Mouse (Mus musculus) midbrain, embryonic 16.5 days (tissue): ENCODE data around the gene Rin2. TPM values are rescaled to one million over a fixed set of nuclear protein-coding genes. Genes with fewer than 3 reads are reported as not detected.
"Not testable (repeated sequence)": the region's sequence is repeated elsewhere in the genome, so short reads cannot be mapped to it uniquely, and the experiment has no call there.

Experiments
- ATAC-seq: fragments of 200-750 bp; cut with Nextera tagmentation; 2 replicates; pipeline ENCODE4 v1.8.0; 2017; ENCODE audit warnings: moderate TSS enrichment
- H3K27ac ChIP-seq: fragments of 300-500 bp; sonication (generic); 2 replicates; pipeline ENCODE4 v1.5.1; 2014; ENCODE audit warnings: mild to moderate bottlenecking, low read length, mixed read lengths
- H3K27me3 ChIP-seq: fragments of 300-500 bp; sonication (generic); 2 replicates; pipeline ENCODE4 v1.6.1; 2014; ENCODE audit warnings: low read depth, low read length, mixed read lengths; ENCODE audit not compliant: control insufficient read depth, insufficient read depth
- H3K36me3 ChIP-seq: fragments of 300-500 bp; sonication (generic); 2 replicates; pipeline ENCODE4 v1.6.1; 2014; ENCODE audit warnings: mild to moderate bottlenecking, low read length, moderate library complexity, mixed read lengths; ENCODE audit not compliant: control insufficient read depth, insufficient read depth
- H3K4me1 ChIP-seq: fragments of 300-500 bp; sonication (generic); 2 replicates; pipeline ENCODE4 v1.6.1; 2014; ENCODE audit warnings: mild to moderate bottlenecking, low read length, mixed read lengths; ENCODE audit not compliant: control insufficient read depth, insufficient read depth
- H3K4me2 ChIP-seq: fragments of 300-500 bp; sonication (generic); 2 replicates; pipeline ENCODE4 v1.6.1; 2014; ENCODE audit warnings: mild to moderate bottlenecking, low read length, mixed read lengths
- H3K4me3 ChIP-seq: fragments of 300-500 bp; sonication (generic); 2 replicates; pipeline ENCODE4 v1.5.1; 2014; ENCODE audit warnings: low read depth, mild to moderate bottlenecking, low read length, moderate library complexity, mixed read lengths
- H3K9ac ChIP-seq: fragments of 300-500 bp; sonication (generic); 2 replicates; pipeline ENCODE4 v1.6.1; 2014; ENCODE audit warnings: low read depth, low read length, mixed read lengths
- H3K9me3 ChIP-seq: fragments of 300-500 bp; sonication (generic); replicated peaks from 2 replicates; pipeline ENCODE4 v1.6.1; 2014; ENCODE audit warnings: mild to moderate bottlenecking, low read length, mixed read lengths; ENCODE audit not compliant: control insufficient read depth, poor library complexity, severe bottlenecking
- WGBS: fragments of 180-500 bp; shearing (Covaris S2); extraction: QIAGEN DNeasy Blood & Tissue Kit; methylation state at CpG from one replicate; pipeline ENCODE4 v1.1.7; 2014; 5-methylcytosine and 5-hydroxymethylcytosine counted together
- polyA plus RNA-seq: library from polyadenylated mRNA; unstranded; fragments of >200 nt; fragmentation: Nextera tagmentation; extraction: Ambion mirVana; gene quantifications from 2 replicates; pipeline ENCODE4 v1.2.1, GENCODE M21; 2015

Rin2 gene
- polyA plus RNA-seq, 1 experiment from 2014 or later: 17.0 TPM

- Histone ChIP-seq H3K4me3 (no peak overlapping the region), H3K9ac (no peak overlapping the region), H3K4me2 (no peak overlapping the region), H3K4me1 (no peaks in the 10 kb centered on the region), H3K9me3 (no peaks in the 10 kb centered on the region), H3K36me3 (no peaks in the 10 kb centered on the region; the same call in 1 of the 2 replicates), H3K27me3 (no peaks in the 10 kb centered on the region), H3K27ac (no peak overlapping the region)
- 93% methylated on average over 1 of the region's 1 CpGs for WGBS
- no peak for ATAC-seq
Measured at GRCm38 (mm10) chr2:145717539-145717938, 42.5 kb downstream of the Rin2 start.

- no peak for ATAC-seq
- Histone ChIP-seq H3K27me3 (no peaks in the 10 kb centered on the region), H3K27ac (no peak overlapping the region), H3K9ac (no peak overlapping the region), H3K4me3 (no peak overlapping the region), H3K36me3 (no peaks in the 10 kb centered on the region; the same call in 1 of the 2 replicates), H3K4me1 (no peaks in the 10 kb centered on the region), H3K9me3 (no peaks in the 10 kb centered on the region), H3K4me2 (no peak overlapping the region)
- WGBS: 89% methylated on average over 5 of the region's 5 CpGs
Measured at GRCm38 (mm10) chr2:145718624-145719183, 43.7 kb downstream of the Rin2 start.

GRCm38 (mm10) chr2:145720157-145720556, 45.1 kb downstream of the Rin2 start:
- no peaks in the 10 kb centered on the region for H3K4me1 ChIP-seq
- H3K27me3 ChIP-seq: no peaks in the 10 kb centered on the region
- no peak for ATAC-seq
- H3K9ac ChIP-seq: no peak overlapping the region
- H3K36me3 ChIP-seq: no peaks in the 10 kb centered on the region; the same call in 1 of the 2 replicates
- no peak overlapping the region for H3K4me2 ChIP-seq
- no peak overlapping the region for H3K4me3 ChIP-seq
- WGBS: 86% methylated on average over 3 of the region's 3 CpGs
- H3K9me3 ChIP-seq: no peaks in the 10 kb centered on the region
- H3K27ac ChIP-seq: no peak overlapping the region

- Histone ChIP-seq H3K4me2 (no peak overlapping the region), H3K36me3 (no peaks in the 10 kb centered on the region), H3K27ac (no peak overlapping the region), H3K9ac (no peak overlapping the region), H3K27me3 (no peaks in the 10 kb centered on the region), H3K9me3 (no peaks in the 10 kb centered on the region), H3K4me1 (no peaks in the 10 kb centered on the region), H3K4me3 (no peak overlapping the region)
- ATAC-seq: no peak
- 100% methylated on average over 2 of the region's 2 CpGs for WGBS
Measured at GRCm38 (mm10) chr2:145720743-145721142, 45.7 kb downstream of the Rin2 start.

- H3K9me3 ChIP-seq, H3K36me3 ChIP-seq, H3K9ac ChIP-seq, H3K4me1 ChIP-seq, H3K27ac ChIP-seq, ATAC-seq, H3K27me3 ChIP-seq, H3K4me3 ChIP-seq, H3K4me2 ChIP-seq: not testable (repeated sequence)
- WGBS: 83% methylated on average over 2 of the region's 2 CpGs
Measured at GRCm38 (mm10) chr2:145722304-145722703, 47.3 kb downstream of the Rin2 start.

GRCm38 (mm10) chr2:145724288-145724687, 49.3 kb downstream of the Rin2 start:
- no peak for ATAC-seq
- H3K27ac ChIP-seq: no peak overlapping the region
- WGBS: 95% methylated on average over 1 of the region's 1 CpGs
- no peaks in the 10 kb centered on the region for H3K27me3 ChIP-seq
- H3K36me3 ChIP-seq: no peaks in the 10 kb centered on the region
- no peak overlapping the region for H3K4me2 ChIP-seq
- H3K4me1 ChIP-seq: no peaks in the 10 kb centered on the region
- H3K9ac ChIP-seq: no peak overlapping the region
- no peak overlapping the region for H3K4me3 ChIP-seq
- no peaks in the 10 kb centered on the region for H3K9me3 ChIP-seq

- Histone ChIP-seq H3K9me3 (no peaks in the 10 kb centered on the region), H3K4me2 (no peak overlapping the region), H3K27ac (no peak overlapping the region), H3K4me3 (no peak overlapping the region), H3K27me3 (no peaks in the 10 kb centered on the region), H3K9ac (no peak overlapping the region), H3K36me3 (no peaks in the 10 kb centered on the region), H3K4me1 (no peaks in the 10 kb centered on the region)
- 86% methylated on average over 7 of the region's 7 CpGs for WGBS
- ATAC-seq: no peak
Measured at GRCm38 (mm10) chr2:145729414-145729813, 54.4 kb downstream of the Rin2 start.

GRCm38 (mm10) chr2:145730189-145730880, 55.3 kb downstream of the Rin2 start:
- H3K9ac ChIP-seq: no peak overlapping the region
- no peak overlapping the region for H3K4me3 ChIP-seq
- H3K36me3 ChIP-seq: no peaks in the 10 kb centered on the region
- ATAC-seq: no peak
- WGBS: 80% methylated on average over 9 of the region's 9 CpGs
- H3K4me2 ChIP-seq: no peak overlapping the region
- no peaks in the 10 kb centered on the region for H3K9me3 ChIP-seq
- H3K4me1 ChIP-seq: no peaks in the 10 kb centered on the region
- no peak overlapping the region for H3K27ac ChIP-seq
- H3K27me3 ChIP-seq: no peaks in the 10 kb centered on the region

- Histone ChIP-seq H3K4me3 (no peak overlapping the region), H3K9me3 (no peaks in the 10 kb centered on the region), H3K36me3 (no peaks in the 10 kb centered on the region), H3K4me1 (no peaks in the 10 kb centered on the region), H3K9ac (no peak overlapping the region), H3K4me2 (no peak overlapping the region), H3K27ac (no peak overlapping the region), H3K27me3 (no peaks in the 10 kb centered on the region)
- WGBS: 86% methylated on average over 7 of the region's 7 CpGs
- no peak for ATAC-seq
Measured at GRCm38 (mm10) chr2:145730905-145731304, 55.9 kb downstream of the Rin2 start.
